Mouse (Mus musculus) cerebellum, adult 2 months (tissue): ENCODE data around the gene Hdac4.

ENCODE experiments used
- CTCF ChIP-seq: fragments of 200-500 bp; IDR thresholded peaks from 2 replicates; pipeline ENCODE4 v1.5.1; 2011; ENCODE audit warnings: low read depth, mild to moderate bottlenecking, control low read depth, low read length, moderate library complexity, borderline replicate concordance; ENCODE audit not compliant: insufficient read depth
- POLR2A ChIP-seq: fragments of 200-500 bp; IDR thresholded peaks from 2 replicates; pipeline ENCODE4 v1.6.1; 2011; ENCODE audit warnings: low read length, control low read depth, borderline replicate concordance; ENCODE audit not compliant: insufficient read depth

DNA sequence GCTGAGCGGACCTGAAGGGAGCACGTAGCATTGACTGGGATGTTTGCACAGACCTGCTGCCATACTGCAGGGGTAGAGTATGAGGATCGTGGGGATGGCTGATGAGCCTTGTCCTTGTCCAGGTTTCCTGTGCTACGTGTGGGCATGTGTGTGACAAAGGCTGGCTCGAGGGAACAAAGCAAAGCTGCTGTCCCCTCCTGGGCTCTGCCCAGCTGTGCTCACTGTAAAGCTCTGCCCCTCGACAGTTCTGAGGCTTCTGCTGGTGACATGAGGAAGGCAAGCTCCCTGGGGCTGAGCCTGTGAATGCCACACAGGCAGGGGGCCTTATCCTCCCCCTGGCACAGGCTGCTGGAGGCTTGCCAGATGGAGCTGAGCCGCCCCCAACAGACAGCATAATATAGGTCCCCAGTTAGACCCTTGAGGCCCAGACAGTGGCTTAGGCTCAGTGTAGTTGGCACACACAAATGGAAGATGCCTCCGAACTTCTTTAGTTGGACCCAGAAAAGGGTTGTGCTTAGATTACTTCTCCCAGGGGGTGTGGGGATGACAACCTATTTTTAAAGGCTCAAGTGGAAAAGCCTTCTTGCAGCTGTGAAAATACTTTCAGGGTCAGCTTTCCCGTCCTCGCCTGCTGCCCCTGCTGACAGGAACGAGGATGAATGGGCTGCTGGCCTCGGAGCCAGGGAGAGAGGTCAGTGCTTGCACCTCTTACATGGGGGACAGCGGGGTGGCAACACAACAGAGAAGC is 16.7 kb upstream of the Hdac4 start:
- no peak for TF ChIP-seq CTCF
- TF ChIP-seq POLR2A: no peak
